Comparison of ENCODE assay signal across 8 mouse cellular contexts in genomic region chr13:18809978-18810675, GRCm38 (mm10).
A peak's percentile ranks its signal among the peaks of the same experiment; 100 is the strongest.
DNase-seq lines count a peak whose midpoint lies in the region; ATAC-seq lines count a peak whose summit lies in the region.

No protein-coding gene starts in this region.

- H3K36me3 ChIP-seq in forebrain, embryonic 16.5 days (ENCODE audit: control insufficient read depth, insufficient read depth) = peaks cover 8% of the 10 kb centered on the region; the same call in 1 of the 2 replicates
- peaks cover 10% of the 10 kb centered on the region for H3K36me3 ChIP-seq in intestine, embryonic 14.5 days (ENCODE audit: control insufficient read depth, insufficient read depth, low read length)
- H3K36me3 ChIP-seq in midbrain, embryonic 14.5 days (ENCODE audit: control insufficient read depth, insufficient read depth, low read length) = peaks cover 15% of the 10 kb centered on the region

- no peak overlapping the region for H3K4me3 ChIP-seq in forebrain, embryonic 16.5 days (replicated peaks; ENCODE audit: low read length)
- no peak overlapping the region for H3K4me3 ChIP-seq in intestine, embryonic 14.5 days (ENCODE audit: low read depth, low read length)
- H3K4me3 ChIP-seq in midbrain, embryonic 14.5 days (replicated peaks; ENCODE audit: low read depth, low read length) = no peak overlapping the region

- peak overlapping the region; percentile 22 for H3K27ac ChIP-seq in forebrain, embryonic 16.5 days (ENCODE audit: low read length)
- H3K27ac ChIP-seq in intestine, embryonic 14.5 days (ENCODE audit: low read depth) = no peak overlapping the region
- no peak overlapping the region for H3K27ac ChIP-seq in midbrain, embryonic 14.5 days (replicated peaks; ENCODE audit: low read depth, low read length)

- no peaks in the 10 kb centered on the region for H3K27me3 ChIP-seq in forebrain, embryonic 16.5 days (replicated peaks; ENCODE audit: control insufficient read depth, insufficient read depth, low read length)
- H3K27me3 ChIP-seq in intestine, embryonic 14.5 days (replicated peaks; ENCODE audit: control insufficient read depth, insufficient read depth, low read length) = no peaks in the 10 kb centered on the region
- no peaks in the 10 kb centered on the region for H3K27me3 ChIP-seq in midbrain, embryonic 14.5 days (ENCODE audit: control insufficient read depth, insufficient read depth, low read length)

- no peak overlapping the region for H3K4me2 ChIP-seq in forebrain, embryonic 16.5 days (ENCODE audit: low read length)
- H3K4me2 ChIP-seq in intestine, embryonic 14.5 days (ENCODE audit: low read length) = no peak overlapping the region
- no peak overlapping the region for H3K4me2 ChIP-seq in midbrain, embryonic 14.5 days (ENCODE audit: low read length)

- 0 out of 2 replicates have a peak overlapping the region, but pooled peaks have one; percentile 3 for H3K9ac ChIP-seq in forebrain, embryonic 16.5 days (replicated peaks; ENCODE audit: low read depth, low read length)
- no peak overlapping the region for H3K9ac ChIP-seq in intestine, embryonic 14.5 days (ENCODE audit: low read length)
- no peak overlapping the region for H3K9ac ChIP-seq in midbrain, embryonic 14.5 days (replicated peaks; ENCODE audit: low read length)

- intact Hi-C loops in left cerebral cortex, postnatal 14 days (cut with DNase I) = loop anchor here (2.0 to 5.0 kb wide), 2 partner anchors 98 to 753 kb away; no protein-coding TSS in a partner anchor

- WGBS in forebrain, embryonic 16.5 days = 12% methylated on average over 11 of the region's 11 CpGs
- 15% methylated on average over 11 of the region's 11 CpGs for WGBS in intestine, embryonic 14.5 days
- WGBS in midbrain, embryonic 14.5 days = 18% methylated on average over 11 of the region's 11 CpGs

- peak; percentile 94 for ATAC-seq in forebrain, embryonic 16.5 days
- ATAC-seq in intestine, embryonic 14.5 days (replicated peaks; ENCODE audit: low FRiP score, low TSS enrichment, low read depth) = peak; percentile 68
- peak; percentile 88 for ATAC-seq in midbrain, embryonic 14.5 days (ENCODE audit: low FRiP score, low TSS enrichment)

- peak; percentile 13 to 61 for DNase-seq in spleen, adult 18-20 months
- no peak for DNase-seq in spleen, adult 12 weeks (ENCODE audit: low spot score)
- peak; percentile 56 to 69 for DNase-seq in cerebellum, adult 18-20 months
- DNase-seq in intestine, embryonic 14.5 days (ENCODE audit: low spot score) = peak; percentile 85
- DNase-seq in left cerebral cortex, postnatal 14 days (ENCODE audit: low spot score in 2 of 2) = peak; percentile 74 to 78
- peak; percentile 95 for DNase-seq in midbrain, embryonic 14.5 days
- DNase-seq in spleen, postnatal 36 days (ENCODE audit: low spot score in 2 of 2) = peak; percentile 8 to 24

- no peaks in the 10 kb centered on the region for H3K9me3 ChIP-seq in forebrain, embryonic 16.5 days (ENCODE audit: control insufficient read depth, low read length)
- no peaks in the 10 kb centered on the region for H3K9me3 ChIP-seq in intestine, embryonic 14.5 days (ENCODE audit: control insufficient read depth, low read length)
- H3K9me3 ChIP-seq in midbrain, embryonic 14.5 days (ENCODE audit: control insufficient read depth, low read length) = no peaks in the 10 kb centered on the region

- peaks cover 6% of the 10 kb centered on the region; the same call in 1 of the 2 replicates for H3K4me1 ChIP-seq in forebrain, embryonic 16.5 days (replicated peaks; ENCODE audit: control insufficient read depth, insufficient read depth, low read length)
- H3K4me1 ChIP-seq in intestine, embryonic 14.5 days (replicated peaks; ENCODE audit: control insufficient read depth, insufficient read depth, low read length) = no peaks in the 10 kb centered on the region
- H3K4me1 ChIP-seq in midbrain, embryonic 14.5 days (ENCODE audit: control insufficient read depth, insufficient read depth, low read length) = no peaks in the 10 kb centered on the region
